Mouse (Mus musculus): ENCODE results near the gene Trpm3.
A peak's percentile ranks its signal among the peaks of the same experiment; 100 is the strongest.

The Trpm3 gene

GRCm38 (mm10) chr19:22303952-22304655 is 165.3 kb downstream of the Trpm3 start:
- peak; percentile 69 to 86 for DNase-seq (ENCODE audit: low spot score in 2 of 2)

GRCm38 (mm10) chr19:22308081-22308480 is 169.2 kb downstream of the Trpm3 start:
- no peak for DNase-seq (ENCODE audit: low spot score in 2 of 2)

- DNase-seq (ENCODE audit: low spot score in 2 of 2) = no peak
These were observed 178.5 kb downstream of the Trpm3 start for GRCm38 (mm10) chr19:22317306-22317705.

- no peak for DNase-seq (ENCODE audit: low spot score in 2 of 2)
These were observed 188.0 kb downstream of the Trpm3 start for GRCm38 (mm10) chr19:22326813-22327212.

GRCm38 (mm10) chr19:22327226-22327625 is 188.4 kb downstream of the Trpm3 start:
- no peak for DNase-seq (ENCODE audit: low spot score in 2 of 2)

- no peak for DNase-seq (ENCODE audit: low spot score in 2 of 2)
These were observed 197.4 kb downstream of the Trpm3 start for GRCm38 (mm10) chr19:22336278-22336677.

- DNase-seq (ENCODE audit: low spot score in 2 of 2) = no peak
These were observed 198.6 kb downstream of the Trpm3 start for GRCm38 (mm10) chr19:22337468-22337867.

GRCm38 (mm10) chr19:22338927-22339326 is 200.1 kb downstream of the Trpm3 start:
- DNase-seq (ENCODE audit: low spot score in 2 of 2) = no peak

- DNase-seq (ENCODE audit: low spot score in 2 of 2) = no peak
These were observed 215.2 kb downstream of the Trpm3 start for GRCm38 (mm10) chr19:22354037-22354541.

GRCm38 (mm10) chr19:22386890-22387289 is 248.0 kb downstream of the Trpm3 start:
- no peak for DNase-seq (ENCODE audit: low spot score in 2 of 2)

GRCm38 (mm10) chr19:22394700-22395099 is 255.9 kb downstream of the Trpm3 start:
- no peak for DNase-seq (ENCODE audit: low spot score in 2 of 2)

- DNase-seq (ENCODE audit: low spot score in 2 of 2) = no peak
These were observed 265.2 kb downstream of the Trpm3 start for GRCm38 (mm10) chr19:22404049-22404448.

GRCm38 (mm10) chr19:22418239-22418638 is 279.4 kb downstream of the Trpm3 start:
- no peak for DNase-seq (ENCODE audit: low spot score in 2 of 2)

- DNase-seq (ENCODE audit: low spot score in 2 of 2) = no peak
These were observed 298.4 kb downstream of the Trpm3 start for GRCm38 (mm10) chr19:22437207-22437606.

GRCm38 (mm10) chr19:22447418-22448339 is 308.8 kb downstream of the Trpm3 start:
- no peak for DNase-seq (ENCODE audit: low spot score in 2 of 2)

GRCm38 (mm10) chr19:22448340-22449288 is 309.8 kb downstream of the Trpm3 start:
- no peak for DNase-seq (ENCODE audit: low spot score in 2 of 2)

- no peak for DNase-seq (ENCODE audit: low spot score in 2 of 2)
These were observed 312.4 kb downstream of the Trpm3 start for GRCm38 (mm10) chr19:22451290-22451689.

- no peak for DNase-seq (ENCODE audit: low spot score in 2 of 2)
These were observed 318.1 kb downstream of the Trpm3 start for GRCm38 (mm10) chr19:22456935-22457334.

GRCm38 (mm10) chr19:22462043-22462442 is 323.2 kb downstream of the Trpm3 start:
- no peak for DNase-seq (ENCODE audit: low spot score in 2 of 2)

GRCm38 (mm10) chr19:22463506-22463905 is 324.7 kb downstream of the Trpm3 start:
- no peak for DNase-seq (ENCODE audit: low spot score in 2 of 2)

GRCm38 (mm10) chr19:22469608-22470007 is 330.8 kb downstream of the Trpm3 start:
- DNase-seq (ENCODE audit: low spot score in 2 of 2) = no peak

Data from spleen, postnatal 4 days (tissue).